Mouse (Mus musculus): ENCODE data around the gene Man1b1.

DNA sequence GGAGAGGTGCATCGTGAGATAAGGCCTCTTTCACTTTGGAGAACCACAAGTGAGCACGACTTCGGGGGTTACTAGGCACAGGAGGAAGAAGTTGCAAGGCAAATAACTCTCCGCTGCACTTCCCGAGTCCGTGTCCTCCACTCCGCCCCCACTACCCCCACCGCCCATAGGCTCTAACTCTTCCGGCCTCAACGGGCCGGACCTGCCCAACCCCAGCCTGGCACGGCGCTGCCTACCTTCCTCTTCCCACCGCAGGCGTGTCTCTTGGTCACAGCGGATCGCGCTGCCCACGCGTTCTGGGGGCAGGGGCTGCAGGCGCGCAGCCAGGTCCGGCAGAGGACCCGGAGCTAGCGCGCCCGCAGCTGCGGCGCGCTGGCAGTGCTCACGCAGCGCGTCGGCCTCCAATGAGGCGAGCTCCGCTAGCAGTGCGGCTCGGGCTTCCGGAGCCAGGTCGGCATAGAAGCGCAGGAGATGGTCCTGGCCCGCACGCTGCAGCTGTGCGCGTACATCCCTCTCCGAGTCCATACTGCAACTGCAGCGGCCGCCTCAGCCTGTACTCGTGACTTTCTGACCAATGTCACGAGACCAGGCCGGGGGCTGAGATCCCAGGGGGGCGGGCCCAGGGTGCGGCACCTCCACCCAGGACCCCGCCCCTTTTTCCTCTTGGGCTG lies 33.1 kb downstream of the Man1b1 start, which contains the start of gene Uap1l1:
- no peak for TF ChIP-seq CTCF (IDR thresholded peaks at IDR 0.05; ENCODE audit: borderline replicate concordance, extremely low read depth, insufficient read depth, insufficient read length)
- TF ChIP-seq POLR2A (IDR thresholded peaks at IDR 0.05; ENCODE audit: borderline replicate concordance, extremely low read depth, insufficient read depth, insufficient read length, poor library complexity, severe bottlenecking): no peak

Data from brain, embryonic 14.5 days (tissue).